Mouse (Mus musculus) MEL (cell line): ENCODE results near the gene Grcc10. TPM values are rescaled to one million over a fixed set of nuclear protein-coding genes. Genes with fewer than 3 reads are reported as not detected.
A peak's percentile ranks its signal among the peaks of the same experiment; 100 is the strongest.

ENCODE experiments used
- DNase-seq: peaks from one replicate; pipeline ENCODE4 v3.0.0; 2011; ENCODE audit warnings: low read depth, low spot score
- H3K27ac ChIP-seq: 2 replicates; pipeline ENCODE4 v1.5.1; 2012; ENCODE audit warnings: low read depth, mild to moderate bottlenecking, control low read depth, low read length, moderate library complexity; ENCODE audit not compliant: control insufficient read depth
- H3K27me3 ChIP-seq, 2 experiments: fragments of 150-350 bp in 1 of 2; sonication (generic) in 1 of 2; 2 replicates each; pipeline ENCODE4 v1.6.1; 2012; ENCODE audit warnings: low read length in 2 of 2, mild to moderate bottlenecking in 2 of 2, improper control_type of control experiment in 1 of 2, moderate library complexity in 1 of 2; ENCODE audit not compliant: insufficient read depth in 2 of 2, control insufficient read depth in 1 of 2
- H3K36me3 ChIP-seq, 2 experiments: 2 replicates each; pipeline ENCODE4 v1.6.1; 2012 to 2014; ENCODE audit warnings: low read length in 2 of 2, improper control_type of control experiment in 1 of 2, inconsistent platforms in 1 of 2, mild to moderate bottlenecking in 1 of 2; ENCODE audit not compliant: insufficient read depth in 2 of 2, control insufficient read depth in 1 of 2
- H3K4me1 ChIP-seq, 2 experiments: fragments of 150-350 bp in 1 of 2; sonication (generic) in 1 of 2; 2 replicates each; pipeline ENCODE4 v1.6.1; 2012; ENCODE audit warnings: low read length in 2 of 2, improper control_type of control experiment in 1 of 2, mild to moderate bottlenecking in 1 of 2; ENCODE audit not compliant: insufficient read depth in 2 of 2, control insufficient read depth in 1 of 2
- H3K4me3 ChIP-seq, 2 experiments: fragments of 150-350 bp in 1 of 2; sonication (generic) in 1 of 2; 2 replicates each; pipeline ENCODE4 v1.5.1; 2012; ENCODE audit warnings: low read depth in 2 of 2, low read length in 2 of 2, mild to moderate bottlenecking in 2 of 2, moderate library complexity in 2 of 2, control low read depth in 1 of 2, improper control_type of control experiment in 1 of 2; ENCODE audit not compliant: control insufficient read depth in 1 of 2, insufficient read depth in 1 of 2
- H3K79me2 ChIP-seq: 2 replicates; pipeline ENCODE4 v1.6.1; 2012; ENCODE audit warnings: mild to moderate bottlenecking, low read length, moderate library complexity; ENCODE audit not compliant: control insufficient read depth, poor library complexity, insufficient read depth
- H3K9ac ChIP-seq: 2 replicates; pipeline ENCODE4 v1.6.1; 2012; ENCODE audit warnings: low read depth, mild to moderate bottlenecking, control low read depth, low read length, moderate library complexity; ENCODE audit not compliant: control insufficient read depth, poor library complexity, severe bottlenecking
- H3K9me3 ChIP-seq: fragments of 150-350 bp; sonication (generic); replicated peaks from 2 replicates; pipeline ENCODE4 v1.6.1; 2012; ENCODE audit warnings: mild to moderate bottlenecking, low read length, improper control_type of control experiment, moderate library complexity; ENCODE audit not compliant: insufficient read depth
- BHLHE40 ChIP-seq: IDR thresholded peaks from 2 replicates; pipeline ENCODE4 v1.6.1; 2012; ENCODE audit warnings: low read depth, mild to moderate bottlenecking, inconsistent platforms, low read length, improper control_type of control experiment, borderline replicate concordance
- CHD1 ChIP-seq: IDR thresholded peaks from 2 replicates; pipeline ENCODE4 v1.6.1; 2012; ENCODE audit warnings: low read depth, mild to moderate bottlenecking, inconsistent platforms, low read length, improper control_type of control experiment
- CHD2 ChIP-seq: IDR thresholded peaks from 2 replicates; pipeline ENCODE4 v1.6.1; 2011; ENCODE audit warnings: low read length, improper control_type of control experiment
- CTCF ChIP-seq, 3 experiments: IDR thresholded peaks in 2 of 3; conservative IDR thresholded peaks in 1 of 3; 2 replicates each; pipeline ENCODE4 v1.5.1; 2011 to 2012; ENCODE audit warnings: low read length in 3 of 3, low read depth in 2 of 3, mild to moderate bottlenecking in 2 of 3, improper control_type of control experiment in 1 of 3, inconsistent platforms in 1 of 3, mixed read lengths in 1 of 3, moderate library complexity in 1 of 3; ENCODE audit not compliant: control insufficient read depth in 1 of 3, insufficient read depth in 1 of 3, poor library complexity in 1 of 3, severe bottlenecking in 1 of 3
- E2F4 ChIP-seq: IDR thresholded peaks from 2 replicates; pipeline ENCODE4 v1.6.1; 2011; ENCODE audit warnings: low read depth, low read length, improper control_type of control experiment, borderline replicate concordance
- ELF1 ChIP-seq: IDR thresholded peaks from 2 replicates; pipeline ENCODE4 v1.6.1; 2014; ENCODE audit warnings: low read depth, mild to moderate bottlenecking, inconsistent platforms, low read length, improper control_type of control experiment, moderate library complexity
- EP300 ChIP-seq, 2 experiments: IDR thresholded peaks; 2 replicates each; pipeline ENCODE4 v1.6.1; 2011; ENCODE audit warnings: improper control_type of control experiment in 2 of 2, low read length in 2 of 2, low read depth in 1 of 2, mild to moderate bottlenecking in 1 of 2
- ETS1 ChIP-seq: IDR thresholded peaks from 2 replicates; pipeline ENCODE4 v1.6.1; 2012; ENCODE audit warnings: low read depth, mild to moderate bottlenecking, inconsistent platforms, low read length, improper control_type of control experiment, moderate library complexity
- GABPA ChIP-seq: IDR thresholded peaks from 2 replicates; pipeline ENCODE4 v1.6.1; 2012; ENCODE audit warnings: low read depth, mild to moderate bottlenecking, inconsistent platforms, low read length, improper control_type of control experiment, moderate library complexity
- GATA1 ChIP-seq: IDR thresholded peaks from 2 replicates; pipeline ENCODE4 v1.6.1; 2011; ENCODE audit warnings: low read depth, low read length, improper control_type of control experiment
- HCFC1 ChIP-seq: IDR thresholded peaks from 2 replicates; pipeline ENCODE4 v1.6.1; 2012; ENCODE audit warnings: low read depth, mild to moderate bottlenecking, inconsistent platforms, low read length, improper control_type of control experiment, moderate library complexity
- KAT2A ChIP-seq: conservative IDR thresholded peaks from 2 replicates; pipeline ENCODE4 v1.6.1; 2012; ENCODE audit warnings: low read depth, low read length, improper control_type of control experiment, inconsistent platforms
- MAFK ChIP-seq: IDR thresholded peaks from 2 replicates; pipeline ENCODE4 v1.6.1; 2011; ENCODE audit warnings: low read depth, mild to moderate bottlenecking, low read length, improper control_type of control experiment, borderline replicate concordance
- MAX ChIP-seq: IDR thresholded peaks from 2 replicates; pipeline ENCODE4 v1.6.1; 2011; ENCODE audit warnings: low read length, improper control_type of control experiment
- MAZ ChIP-seq: IDR thresholded peaks from 2 replicates; pipeline ENCODE4 v1.6.1; 2012; ENCODE audit warnings: low read depth, mild to moderate bottlenecking, inconsistent platforms, low read length, improper control_type of control experiment
- MEF2A ChIP-seq: IDR thresholded peaks from 2 replicates; pipeline ENCODE4 v1.6.1; 2014; ENCODE audit warnings: low read depth, mild to moderate bottlenecking, inconsistent platforms, low read length, improper control_type of control experiment; ENCODE audit not compliant: poor library complexity, insufficient replicate concordance, severe bottlenecking; ENCODE audit errors: extremely low read depth
- MXI1 ChIP-seq: IDR thresholded peaks from 2 replicates; pipeline ENCODE4 v1.6.1; 2011; ENCODE audit warnings: mild to moderate bottlenecking, low read depth, low read length, improper control_type of control experiment
- MYB ChIP-seq: IDR thresholded peaks from 2 replicates; pipeline ENCODE4 v1.6.1; 2011; ENCODE audit warnings: mild to moderate bottlenecking, low read depth, low read length, improper control_type of control experiment
- MYC ChIP-seq: IDR thresholded peaks from 2 replicates; pipeline ENCODE4 v1.6.1; 2011; ENCODE audit warnings: low read depth, mild to moderate bottlenecking, low read length, improper control_type of control experiment, moderate library complexity
- NELFE ChIP-seq: IDR thresholded peaks from 2 replicates; pipeline ENCODE4 v1.6.1; 2011; ENCODE audit warnings: low read depth, low read length, improper control_type of control experiment
- NRF1 ChIP-seq: IDR thresholded peaks from 2 replicates; pipeline ENCODE4 v1.6.1; 2014; ENCODE audit warnings: low read depth, mild to moderate bottlenecking, inconsistent platforms, low read length, improper control_type of control experiment, moderate library complexity; ENCODE audit not compliant: poor library complexity, insufficient read depth, severe bottlenecking
- POLR2A ChIP-seq, 2 experiments: IDR thresholded peaks; 2 replicates each; pipeline ENCODE4 v1.6.1; 2011 to 2012; ENCODE audit warnings: low read length in 2 of 2, mild to moderate bottlenecking in 2 of 2, control low read depth in 1 of 2, improper control_type of control experiment in 1 of 2, low read depth in 1 of 2, moderate library complexity in 1 of 2; ENCODE audit not compliant: control insufficient read depth in 1 of 2, insufficient read depth in 1 of 2, poor library complexity in 1 of 2
- POLR2AphosphoS2 ChIP-seq: IDR thresholded peaks from 2 replicates; pipeline ENCODE4 v1.6.1; 2011; ENCODE audit warnings: low read length, improper control_type of control experiment
- POLR2AphosphoS5 ChIP-seq: IDR thresholded peaks from 2 replicates; pipeline ENCODE4 v1.6.1; 2012; ENCODE audit warnings: low read depth, borderline replicate concordance, mild to moderate bottlenecking, inconsistent platforms, low read length, moderate library complexity, mixed read lengths
- SIN3A ChIP-seq: IDR thresholded peaks from 2 replicates; pipeline ENCODE4 v1.6.1; 2012; ENCODE audit warnings: low read length, improper control_type of control experiment, inconsistent platforms
- SMC3 ChIP-seq: IDR thresholded peaks from 2 replicates; pipeline ENCODE4 v1.6.1; 2011; ENCODE audit warnings: low read depth, low read length, improper control_type of control experiment
- TAL1 ChIP-seq: IDR thresholded peaks from 2 replicates; pipeline ENCODE4 v1.6.1; 2012; ENCODE audit warnings: mild to moderate bottlenecking, inconsistent platforms, low read length, moderate library complexity, mixed read lengths
- TBP ChIP-seq: IDR thresholded peaks from 2 replicates; pipeline ENCODE4 v1.8.0; 2011; ENCODE audit warnings: low read depth, low read length, improper control_type of control experiment
- TCF12 ChIP-seq: IDR thresholded peaks from 2 replicates; pipeline ENCODE4 v1.6.1; 2014; ENCODE audit warnings: low read depth, mild to moderate bottlenecking, inconsistent platforms, low read length, improper control_type of control experiment, moderate library complexity
- UBTF ChIP-seq: IDR thresholded peaks from 2 replicates; pipeline ENCODE4 v1.6.1; 2012; ENCODE audit warnings: low read depth, mild to moderate bottlenecking, inconsistent platforms, low read length, improper control_type of control experiment, moderate library complexity, borderline replicate concordance; ENCODE audit not compliant: insufficient read depth
- USF2 ChIP-seq, 2 experiments: IDR thresholded peaks; 2 replicates each; pipeline ENCODE4 v1.6.1; 2011 to 2012; ENCODE audit warnings: improper control_type of control experiment in 2 of 2, low read length in 2 of 2, borderline replicate concordance in 1 of 2, inconsistent platforms in 1 of 2, low read depth in 1 of 2, mild to moderate bottlenecking in 1 of 2; ENCODE audit not compliant: insufficient read depth in 1 of 2
- ZC3H11A ChIP-seq: IDR thresholded peaks from 2 replicates; pipeline ENCODE4 v1.6.1; 2012; ENCODE audit warnings: low read depth, mild to moderate bottlenecking, inconsistent platforms, low read length, improper control_type of control experiment
- ZMIZ1 ChIP-seq: IDR thresholded peaks from 2 replicates; pipeline ENCODE4 v1.6.1; 2012; ENCODE audit warnings: low read depth, mild to moderate bottlenecking, inconsistent platforms, low read length, improper control_type of control experiment, moderate library complexity
- ZNF384 ChIP-seq: IDR thresholded peaks from 2 replicates; pipeline ENCODE4 v1.6.1; 2012; ENCODE audit warnings: low read depth, mild to moderate bottlenecking, inconsistent platforms, low read length, improper control_type of control experiment
- polyA plus RNA-seq, 2 experiments: library from polyadenylated mRNA; stranded (reverse) in 1 of 2; unstranded in 1 of 2; fragments of >175 nt in 1 of 2; fragments of >200 nt in 1 of 2; gene quantifications; 2 replicates each; pipeline versions ENCODE4 v1.2.1 to v1.2.4; 2012; ENCODE audit warnings: low replicate concordance in 2 of 2, low read depth in 1 of 2; ENCODE audit not compliant: insufficient read length in 2 of 2, insufficient read depth in 1 of 2, missing spikeins in 1 of 2
- total RNA-seq: library from RNA; depleted of rRNA; stranded (reverse); fragments of 300-350 nt; gene quantifications from 2 replicates; pipeline ENCODE4 v1.2.3, GENCODE M21; 2012

The Grcc10 gene
- total and polyA plus RNA-seq, 3 experiments = 57.4 to 62.9 TPM; not detected in 1

DNA sequence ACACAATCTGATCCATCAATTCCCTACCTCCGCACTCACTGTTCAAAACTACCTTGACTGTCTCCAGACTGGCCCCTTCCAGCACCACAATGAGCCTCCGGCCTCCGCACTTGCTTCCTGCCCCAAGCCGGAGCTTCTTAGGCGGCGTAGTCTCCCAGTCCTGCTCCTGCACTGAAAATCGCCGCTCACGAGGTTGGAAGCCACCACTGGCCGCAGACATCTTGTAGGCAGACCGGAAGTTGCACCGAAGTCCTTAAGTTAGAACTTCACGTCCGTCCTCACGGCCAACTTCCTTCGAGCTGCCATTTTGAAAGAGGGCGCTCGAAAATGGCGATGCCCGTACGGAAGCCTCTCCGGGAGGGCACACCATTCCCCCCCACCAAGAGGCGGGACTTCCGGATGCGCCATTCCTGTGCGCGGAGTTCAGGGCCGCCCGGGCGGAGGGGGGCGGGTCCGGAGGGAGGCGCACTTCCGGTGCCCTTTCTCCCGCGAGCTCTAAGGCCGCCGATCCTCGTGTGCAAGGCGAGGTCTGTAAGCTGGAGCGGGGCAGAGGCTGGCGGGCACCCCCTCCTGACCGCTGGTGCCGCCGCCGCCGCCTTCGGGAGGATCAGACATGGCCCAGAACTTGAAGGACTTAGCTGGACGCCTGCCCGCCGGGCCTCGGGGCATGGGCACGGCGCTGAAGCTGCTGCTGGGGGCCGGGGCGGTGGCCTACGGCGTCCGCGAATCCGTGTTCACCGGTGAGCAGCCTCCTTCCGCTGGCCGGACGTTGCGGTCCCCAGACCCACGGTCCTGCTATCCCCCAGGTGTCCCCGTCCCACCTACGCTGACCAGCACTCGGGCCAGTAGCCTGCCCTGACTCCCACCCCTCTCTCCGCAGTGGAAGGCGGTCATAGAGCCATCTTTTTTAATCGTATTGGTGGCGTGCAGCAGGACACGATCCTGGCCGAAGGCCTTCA, 29.1 kb downstream of the Grcc10 start, which contains the start of the genes Emg1 and Phb2:
Emg1 (minus strand) TSS at position 355 of the 959 bp plus-strand sequence.
Phb2 (plus strand) TSS at position 513 of the 959 bp plus-strand sequence.
- peaks cover 70% of the 10 kb centered on the region for H3K79me2 ChIP-seq
- peak within 1 kb of the TSS; percentile 86 for H3K27ac ChIP-seq
- peaks cover 9 to 26% of the 10 kb centered on the region in 2 experiments for H3K36me3 ChIP-seq
- no peaks in the 10 kb centered on the region for H3K27me3 ChIP-seq
- DNase-seq = peak; percentile 99
- H3K9me3 ChIP-seq = no peaks in the 10 kb centered on the region
- H3K4me1 ChIP-seq = peaks cover 0 to 22% of the 10 kb centered on the region in 2 experiments; a peak in 3 of 4 replicates
- H3K4me3 ChIP-seq = peak within 1 kb of the TSS; percentile 93 to 100
- H3K9ac ChIP-seq = peak within 1 kb of the TSS; percentile 97
- TF ChIP-seq POLR2AphosphoS5 = no peak
- peak; percentile 96 for TF ChIP-seq SIN3A
- TF ChIP-seq E2F4 = no peak
- peak; percentile 92 for TF ChIP-seq ELF1
- peak; percentile 92 for TF ChIP-seq KAT2A
- TF ChIP-seq CHD2 = peak; percentile 36; the same call in 1 of the 2 replicates
- TF ChIP-seq POLR2AphosphoS2 = peak; percentile 82; the same call in 1 of the 2 replicates
- no peak for TF ChIP-seq USF2 (IDR thresholded peaks at IDR 0.05; ENCODE audit: borderline replicate concordance in 1 of 2, insufficient read depth in 1 of 2, low read depth in 1 of 2, low read length in 2 of 2)
- TF ChIP-seq NELFE = peak; percentile 70
- TF ChIP-seq MEF2A = no peak
- no peak for TF ChIP-seq MYB
- peak; percentile 77 for TF ChIP-seq MAX
- peak; percentile 99 for TF ChIP-seq MAZ
- TF ChIP-seq BHLHE40 = no peak
- no peak for TF ChIP-seq TAL1
- TF ChIP-seq MXI1 = peak; percentile 94
- peak; percentile 46 for TF ChIP-seq ZC3H11A
- TF ChIP-seq CHD1 = peak; percentile 52; the same call in 1 of the 2 replicates
- TF ChIP-seq TBP = peak; percentile 89
- TF ChIP-seq GABPA = no peak
- TF ChIP-seq SMC3 = no peak
- TF ChIP-seq MAFK = no peak
- TF ChIP-seq ZNF384 = peak; percentile 55; the same call in 1 of the 2 replicates
- TF ChIP-seq MYC = peak; percentile 68; the same call in 1 of the 2 replicates
- TF ChIP-seq TCF12 = peak; percentile 73
- TF ChIP-seq POLR2A (IDR thresholded peaks at IDR 0.05; ENCODE audit: control insufficient read depth in 1 of 2, insufficient read depth in 1 of 2, low read depth in 1 of 2, low read length in 2 of 2, poor library complexity in 1 of 2) = peak; percentile 49 to 81
- TF ChIP-seq HCFC1 = peak; percentile 97
- TF ChIP-seq GATA1 = no peak
- TF ChIP-seq CTCF (IDR thresholded peaks at IDR 0.05 in 2 of 3, conservative IDR thresholded peaks at IDR 0.05 in 1 of 3; ENCODE audit: control insufficient read depth in 1 of 3, insufficient read depth in 1 of 3, low read depth in 2 of 3, low read length in 3 of 3, poor library complexity in 1 of 3, severe bottlenecking in 1 of 3) = no peak
- TF ChIP-seq ZMIZ1 = peak; percentile 71
- peak; percentile 10; the same call in 1 of the 2 replicates for TF ChIP-seq ETS1
- peak; percentile 87; the same call in 1 of the 2 replicates for TF ChIP-seq UBTF
- TF ChIP-seq EP300 (IDR thresholded peaks at IDR 0.05; ENCODE audit: low read depth in 1 of 2, low read length in 2 of 2) = 0 out of 4 replicates have a peak, but pooled peaks of 1 of the 2 experiments have one; percentile 28
- peak; percentile 65 for TF ChIP-seq NRF1
